Mouse (Mus musculus) E14TG2a.4 (cell line): Measurements from ENCODE around the gene Ccr7.

Experiments
- CTCF ChIP-seq: conservative IDR thresholded peaks from 2 replicates; pipeline ENCODE4 v1.5.1; 2014; ENCODE audit warnings: low read length
- NANOG ChIP-seq: IDR thresholded peaks from 2 replicates; pipeline ENCODE4 v1.6.1; 2014; ENCODE audit warnings: borderline replicate concordance, low read length, mixed read lengths
- POU5F1 ChIP-seq: IDR thresholded peaks from 2 replicates; pipeline ENCODE4 v1.6.1; 2014; ENCODE audit warnings: low read length, borderline replicate concordance

- no peak for TF ChIP-seq CTCF
- TF ChIP-seq NANOG, result no peak
- no peak for TF ChIP-seq POU5F1
Measured at GRCm38 (mm10) chr11:99154987-99155641, at the start of gene Ccr7.
